Mouse (Mus musculus) MEL (cell line): ENCODE data around the gene Wfdc12.

Experiments used
- CTCF ChIP-seq, 3 experiments: IDR thresholded peaks in 2 of 3; conservative IDR thresholded peaks in 1 of 3; 2 replicates each; pipeline ENCODE4 v1.5.1; 2011 to 2012; ENCODE audit warnings: low read length in 3 of 3, low read depth in 2 of 3, mild to moderate bottlenecking in 2 of 3, improper control_type of control experiment in 1 of 3, inconsistent platforms in 1 of 3, mixed read lengths in 1 of 3, moderate library complexity in 1 of 3; ENCODE audit not compliant: control insufficient read depth in 1 of 3, insufficient read depth in 1 of 3, poor library complexity in 1 of 3, severe bottlenecking in 1 of 3
- ELF1 ChIP-seq: IDR thresholded peaks from 2 replicates; pipeline ENCODE4 v1.6.1; 2014; ENCODE audit warnings: low read depth, mild to moderate bottlenecking, inconsistent platforms, low read length, improper control_type of control experiment, moderate library complexity
- MYB ChIP-seq: IDR thresholded peaks from 2 replicates; pipeline ENCODE4 v1.6.1; 2011; ENCODE audit warnings: mild to moderate bottlenecking, low read depth, low read length, improper control_type of control experiment
- POLR2A ChIP-seq, 2 experiments: IDR thresholded peaks; 2 replicates each; pipeline ENCODE4 v1.6.1; 2011 to 2012; ENCODE audit warnings: low read length in 2 of 2, mild to moderate bottlenecking in 2 of 2, control low read depth in 1 of 2, improper control_type of control experiment in 1 of 2, low read depth in 1 of 2, moderate library complexity in 1 of 2; ENCODE audit not compliant: control insufficient read depth in 1 of 2, insufficient read depth in 1 of 2, poor library complexity in 1 of 2
- TAL1 ChIP-seq: IDR thresholded peaks from 2 replicates; pipeline ENCODE4 v1.6.1; 2012; ENCODE audit warnings: mild to moderate bottlenecking, inconsistent platforms, low read length, moderate library complexity, mixed read lengths

DNA sequence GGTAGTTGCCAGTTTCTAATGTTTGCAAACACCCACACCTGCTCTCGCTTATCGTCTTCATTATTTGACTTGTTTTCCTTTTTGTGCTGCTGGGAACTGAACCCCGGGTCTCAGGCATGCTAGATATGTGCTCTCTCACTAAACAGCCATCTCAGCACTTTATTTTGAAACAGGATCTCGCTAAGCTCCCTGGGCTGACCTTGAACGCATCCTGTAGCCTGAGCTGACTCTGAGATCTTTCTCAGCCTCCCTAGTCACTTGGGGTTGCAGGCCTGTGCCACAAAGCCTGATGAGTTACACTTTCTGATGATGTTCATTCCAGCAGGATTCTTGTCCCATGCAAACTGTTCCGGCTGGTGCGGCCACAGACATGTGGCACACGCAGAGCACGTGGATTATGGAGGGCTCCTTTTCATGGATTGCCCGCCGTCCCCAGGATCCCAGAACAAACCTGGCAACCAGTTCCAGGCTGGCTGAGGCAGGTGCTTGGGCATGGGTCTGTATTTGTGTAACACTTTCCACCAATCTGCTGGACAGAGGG is 28.8 kb downstream of the Wfdc12 start:
- TF ChIP-seq ELF1 (no peak), POLR2A (IDR thresholded peaks at IDR 0.05; ENCODE audit: control insufficient read depth in 1 of 2, insufficient read depth in 1 of 2, low read depth in 1 of 2, low read length in 2 of 2, poor library complexity in 1 of 2) (no peak), CTCF (IDR thresholded peaks at IDR 0.05 in 2 of 3, conservative IDR thresholded peaks at IDR 0.05 in 1 of 3; ENCODE audit: control insufficient read depth in 1 of 3, insufficient read depth in 1 of 3, low read depth in 2 of 3, low read length in 3 of 3, poor library complexity in 1 of 3, severe bottlenecking in 1 of 3) (no peak), TAL1 (no peak), MYB (no peak)
